Mouse (Mus musculus) brain, embryonic 14.5 days (tissue): ENCODE data around the gene Fancc.

ENCODE experiments used
- CTCF ChIP-seq: fragments of 200-500 bp; IDR thresholded peaks from 2 replicates; pipeline ENCODE4 v1.5.1; 2012; ENCODE audit warnings: inconsistent platforms, mild to moderate bottlenecking, moderate library complexity, borderline replicate concordance; ENCODE audit not compliant: insufficient read depth, insufficient read length; ENCODE audit errors: extremely low read depth
- POLR2A ChIP-seq: fragments of 200-500 bp; IDR thresholded peaks from 2 replicates; pipeline ENCODE4 v1.6.1; 2012; ENCODE audit warnings: mild to moderate bottlenecking, inconsistent platforms, borderline replicate concordance; ENCODE audit not compliant: poor library complexity, insufficient read depth, insufficient read length, severe bottlenecking; ENCODE audit errors: extremely low read depth

DNA sequence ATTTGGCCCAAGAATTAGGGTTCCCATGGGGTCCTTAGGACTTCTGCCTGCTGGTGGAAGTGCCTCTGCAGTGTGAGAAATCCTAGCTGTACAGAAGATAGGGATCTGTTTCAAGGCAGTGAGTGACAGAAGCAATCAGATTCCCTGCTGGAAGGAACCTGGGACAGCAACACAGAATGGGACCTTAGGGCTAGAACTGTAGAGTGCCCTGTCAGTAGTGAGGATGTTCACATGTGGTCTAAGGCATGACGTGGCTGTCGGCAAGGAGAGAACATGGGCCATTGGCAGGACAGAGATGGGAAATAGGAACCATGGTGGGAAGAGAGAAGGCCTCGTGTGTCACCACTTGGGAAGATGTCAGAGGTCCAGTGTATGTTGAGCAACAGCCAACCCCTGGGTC is 187.5 kb downstream of the Fancc start:
- TF ChIP-seq POLR2A (no peak), CTCF (no peak)
